Mouse (Mus musculus): Measurements from ENCODE around the gene H2al1m.

DNA sequence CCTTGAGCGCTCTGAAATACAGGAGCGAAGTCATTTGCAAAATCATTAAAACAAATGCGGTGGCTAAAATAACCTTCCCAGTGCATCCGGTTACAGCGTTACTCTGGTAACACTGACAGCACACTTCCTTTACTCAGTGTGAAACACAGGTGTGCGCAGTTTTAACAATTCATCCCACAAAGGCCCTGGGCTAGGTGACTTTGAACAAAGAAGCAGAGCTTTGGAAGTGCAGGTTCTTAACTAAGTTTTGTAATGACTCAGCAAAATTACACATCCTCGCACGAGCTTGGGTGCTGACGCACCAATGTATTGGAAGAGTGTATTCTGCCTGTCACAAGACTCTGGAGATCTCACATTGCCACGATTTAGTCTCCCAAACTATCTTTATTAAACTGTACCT, 29.6 kb upstream of the H2al1m start:
- TF ChIP-seq CTCF (IDR thresholded peaks at IDR 0.05; ENCODE audit: low read depth, low read length) (no peak), GATA1 (IDR thresholded peaks at IDR 0.05; ENCODE audit: borderline replicate concordance, low read length) (no peak), POLR2AphosphoS5 (IDR thresholded peaks at IDR 0.05; ENCODE audit: insufficient replicate concordance, low read depth, low read length) (no peak)

Measured in G1E (cell line).